Mouse (Mus musculus): ENCODE measurements around the gene Ncoa4. TPM values are rescaled to one million over a fixed set of nuclear protein-coding genes. Genes with fewer than 3 reads are reported as not detected.

Gene Ncoa4
- polyA plus RNA-seq, 1 experiment from 2014 or later: 131 TPM

- Histone ChIP-seq H3K4me2 (no peak within 1 kb of the TSS), H3K9ac (no peak within 1 kb of the TSS), H3K4me3 (no peak within 1 kb of the TSS), H3K27ac (no peak within 1 kb of the TSS), H3K9me3 (replicated peaks) (no peaks in the 10 kb centered on the region), H3K27me3 (no peaks in the 10 kb centered on the region), H3K36me3 (no peaks in the 10 kb centered on the region), H3K4me1 (replicated peaks) (peaks cover 3% of the 10 kb centered on the region; the same call in 1 of the 2 replicates)
- ATAC-seq (replicated peaks; ENCODE audit: insufficient number of reproducible peaks, insufficient read depth, low FRiP score, low read depth): no peak
- 85% methylated on average over 5 of the region's 5 CpGs for WGBS
Measured at GRCm38 (mm10) chr14:32141723-32142122, 17.9 kb upstream of the Ncoa4 start, which contains the start of gene Msmb. TSS of gene Msmb (plus strand) at chr14:32142023.

DNA sequence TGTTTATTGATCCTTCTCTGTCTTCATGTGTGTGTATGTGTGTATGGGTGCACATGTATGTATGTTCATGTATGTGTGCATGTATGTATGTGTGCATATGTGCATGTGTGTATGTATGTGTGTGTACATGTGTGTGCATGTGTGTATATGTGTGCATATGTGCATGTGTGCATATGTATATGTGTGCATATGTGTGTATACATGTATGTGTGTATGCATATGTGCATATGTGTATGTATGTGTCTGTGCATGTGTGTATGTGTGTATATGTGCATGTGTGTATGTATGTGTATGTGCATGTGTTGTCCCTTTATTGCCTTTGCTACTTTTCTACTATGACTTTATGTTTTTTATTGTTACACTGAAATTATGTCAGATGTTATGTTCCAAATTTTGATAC, 14.9 kb upstream of the Ncoa4 start:
- H3K27me3 ChIP-seq: no peaks in the 10 kb centered on the region
- H3K9ac ChIP-seq: no peak overlapping the region
- ATAC-seq (replicated peaks; ENCODE audit: insufficient number of reproducible peaks, insufficient read depth, low FRiP score, low read depth): no peak
- H3K27ac ChIP-seq: no peak overlapping the region
- peaks cover 3% of the 10 kb centered on the region; the same call in 1 of the 2 replicates for H3K4me1 ChIP-seq (replicated peaks)
- no peaks in the 10 kb centered on the region for H3K36me3 ChIP-seq
- H3K9me3 ChIP-seq (replicated peaks): no peaks in the 10 kb centered on the region
- H3K4me2 ChIP-seq: no peak overlapping the region
- H3K4me3 ChIP-seq: no peak overlapping the region

- Histone ChIP-seq H3K4me1 (replicated peaks) (peaks cover 3% of the 10 kb centered on the region; the same call in 1 of the 2 replicates), H3K9me3 (replicated peaks) (no peaks in the 10 kb centered on the region), H3K4me3 (no peak overlapping the region), H3K9ac (no peak overlapping the region), H3K27me3 (no peaks in the 10 kb centered on the region), H3K27ac (0 out of 2 replicates have a peak overlapping the region, but pooled peaks have one; percentile 31), H3K36me3 (no peaks in the 10 kb centered on the region), H3K4me2 (peak overlapping the region; percentile 18; the same call in 1 of the 2 replicates)
- no peak for ATAC-seq (replicated peaks; ENCODE audit: insufficient number of reproducible peaks, insufficient read depth, low FRiP score, low read depth)
- 47% methylated on average over 4 of the region's 4 CpGs for WGBS
Measured at GRCm38 (mm10) chr14:32145401-32145800, 14.3 kb upstream of the Ncoa4 start.

DNA sequence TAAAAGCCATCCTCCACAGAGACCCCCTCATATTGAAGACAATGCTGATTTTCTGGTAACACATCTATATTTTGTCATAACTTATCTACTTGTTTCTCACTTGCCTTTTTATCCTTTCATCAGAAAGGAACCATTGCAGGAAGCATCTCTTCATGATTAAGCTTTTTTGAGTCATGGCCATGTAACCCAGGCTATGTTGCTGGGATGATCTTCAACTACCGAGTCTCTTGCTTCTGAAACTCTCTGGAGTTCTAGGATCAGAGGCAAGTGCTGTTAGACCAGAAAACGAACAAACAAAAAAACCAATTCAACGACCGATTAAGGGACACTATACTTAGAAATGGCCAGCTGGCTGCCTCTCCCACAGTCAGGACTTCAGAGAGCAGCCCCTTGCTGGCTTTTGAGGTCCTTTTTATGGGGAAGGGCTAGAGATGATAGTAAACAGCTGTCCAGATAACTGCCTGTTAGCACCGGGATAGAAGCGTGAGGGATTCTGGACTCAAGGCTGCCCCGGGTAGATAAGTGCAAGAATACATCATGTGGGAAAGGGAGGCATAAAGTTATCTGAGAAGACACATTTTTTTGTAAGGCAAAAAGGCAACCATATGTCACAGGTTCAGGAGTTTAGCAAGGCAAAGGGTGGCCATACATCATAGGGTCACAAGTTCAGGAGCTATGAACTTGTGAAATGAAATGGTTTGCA, 13.7 kb upstream of the Ncoa4 start:
- Histone ChIP-seq H3K4me3 (no peak overlapping the region), H3K36me3 (no peaks in the 10 kb centered on the region), H3K9me3 (replicated peaks) (no peaks in the 10 kb centered on the region), H3K4me1 (replicated peaks) (peaks cover 3% of the 10 kb centered on the region; the same call in 1 of the 2 replicates), H3K27ac (peak overlapping the region; percentile 31), H3K4me2 (0 out of 2 replicates have a peak overlapping the region, but pooled peaks have one; percentile 18), H3K9ac (no peak overlapping the region), H3K27me3 (no peaks in the 10 kb centered on the region)
- no peak for ATAC-seq (replicated peaks; ENCODE audit: insufficient number of reproducible peaks, insufficient read depth, low FRiP score, low read depth)
- 45% methylated on average over 7 of the region's 7 CpGs for WGBS

- Histone ChIP-seq H3K4me2 (no peak overlapping the region), H3K27ac (peak overlapping the region; percentile 31; the same call in 1 of the 2 replicates), H3K27me3 (no peaks in the 10 kb centered on the region), H3K9ac (no peak overlapping the region), H3K36me3 (no peaks in the 10 kb centered on the region), H3K4me1 (replicated peaks) (peaks cover 3% of the 10 kb centered on the region; the same call in 1 of the 2 replicates), H3K9me3 (replicated peaks) (no peaks in the 10 kb centered on the region), H3K4me3 (no peak overlapping the region)
- WGBS: 51% methylated on average over 2 of the region's 2 CpGs
- no peak for ATAC-seq (replicated peaks; ENCODE audit: insufficient number of reproducible peaks, insufficient read depth, low FRiP score, low read depth)
Measured at GRCm38 (mm10) chr14:32146578-32146977, 13.1 kb upstream of the Ncoa4 start.

GRCm38 (mm10) chr14:32150872-32151271, 8.8 kb upstream of the Ncoa4 start:
- ATAC-seq (replicated peaks; ENCODE audit: insufficient number of reproducible peaks, insufficient read depth, low FRiP score, low read depth): no peak
- Histone ChIP-seq H3K27me3 (no peaks in the 10 kb centered on the region), H3K27ac (no peak overlapping the region), H3K4me2 (no peak overlapping the region), H3K9me3 (replicated peaks) (no peaks in the 10 kb centered on the region), H3K4me3 (no peak overlapping the region), H3K9ac (no peak overlapping the region), H3K4me1 (replicated peaks) (no peaks in the 10 kb centered on the region), H3K36me3 (no peaks in the 10 kb centered on the region)
- WGBS: 83% methylated on average over 2 of the region's 2 CpGs

DNA sequence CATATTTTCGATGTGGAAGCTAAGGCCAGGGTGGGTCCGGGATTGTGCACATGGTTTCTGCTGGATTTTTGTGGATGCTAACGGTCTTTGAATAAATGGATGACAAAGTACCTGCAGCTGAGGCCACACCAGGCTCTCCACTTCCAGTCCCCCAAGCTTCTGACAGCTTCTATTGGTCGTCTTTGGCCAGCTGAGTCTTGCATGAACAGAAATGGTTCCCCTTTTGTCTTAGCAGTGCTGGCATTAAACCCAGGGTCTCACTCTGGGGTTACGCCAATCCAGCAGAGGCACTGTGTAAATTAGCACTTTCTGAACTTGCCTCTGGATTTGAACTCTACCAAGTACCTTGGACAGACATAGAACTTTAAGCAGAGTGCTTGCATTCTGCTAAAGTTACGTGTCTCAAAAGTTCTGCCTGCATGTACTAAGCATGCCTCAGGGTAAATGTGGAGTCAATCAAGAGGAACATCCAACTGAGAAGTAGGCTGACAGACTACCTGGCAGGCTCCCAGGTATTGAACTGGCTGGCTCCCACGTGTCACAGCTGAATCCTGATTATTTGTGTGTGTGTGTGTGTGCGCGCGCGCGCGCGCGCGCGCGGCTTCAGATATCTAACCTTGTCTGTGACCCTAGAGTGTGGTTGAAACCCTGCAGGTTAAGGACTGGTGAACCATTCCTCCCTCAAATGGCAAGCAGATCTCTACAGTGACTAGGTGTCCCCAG, 7.3 kb upstream of the Ncoa4 start:
- H3K4me1 ChIP-seq (replicated peaks): no peaks in the 10 kb centered on the region
- WGBS: 86% methylated on average over 18 of the region's 18 CpGs
- no peak for ATAC-seq (replicated peaks; ENCODE audit: insufficient number of reproducible peaks, insufficient read depth, low FRiP score, low read depth)

GRCm38 (mm10) chr14:32153156-32153555, 6.5 kb upstream of the Ncoa4 start:
- ATAC-seq (replicated peaks; ENCODE audit: insufficient number of reproducible peaks, insufficient read depth, low FRiP score, low read depth): no peak
- WGBS: 94% methylated on average over 2 of the region's 2 CpGs
- Histone ChIP-seq H3K27ac (no peak overlapping the region), H3K4me3 (no peak overlapping the region), H3K4me1 (replicated peaks) (no peaks in the 10 kb centered on the region), H3K36me3 (no peaks in the 10 kb centered on the region), H3K4me2 (no peak overlapping the region), H3K27me3 (no peaks in the 10 kb centered on the region), H3K9ac (no peak overlapping the region), H3K9me3 (replicated peaks) (no peaks in the 10 kb centered on the region)

More for the DNA sequence above, 7.3 kb upstream of the Ncoa4 start:
- Histone ChIP-seq H3K36me3 (no peaks in the 10 kb centered on the region), H3K4me3 (no peak overlapping the region), H3K27me3 (no peaks in the 10 kb centered on the region), H3K9me3 (replicated peaks) (no peaks in the 10 kb centered on the region), H3K27ac (no peak overlapping the region), H3K9ac (no peak overlapping the region), H3K4me2 (no peak overlapping the region)

DNA sequence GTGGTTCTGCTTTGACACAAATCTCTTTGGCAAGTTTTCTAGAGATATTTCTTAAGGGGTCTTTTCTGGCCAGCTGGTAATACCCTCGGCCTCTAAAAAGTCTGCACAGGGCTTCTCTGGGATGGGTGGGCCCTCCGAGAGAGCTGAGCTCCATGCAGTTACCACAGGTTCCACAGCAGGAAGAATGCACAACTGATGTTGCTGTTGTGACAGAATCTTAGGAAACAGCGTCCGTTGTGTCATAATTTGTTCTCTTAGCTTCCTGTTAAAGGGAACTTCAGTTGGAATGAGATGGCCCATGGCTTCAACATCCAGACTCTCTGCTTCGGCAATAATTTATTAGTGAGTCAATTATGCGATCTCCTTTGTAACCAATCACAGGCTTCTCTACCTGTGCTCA, 4.9 kb upstream of the Ncoa4 start:
- H3K27me3 ChIP-seq: no peaks in the 10 kb centered on the region
- 81% methylated on average over 6 of the region's 6 CpGs for WGBS
- no peak overlapping the region for H3K9ac ChIP-seq
- no peaks in the 10 kb centered on the region for H3K9me3 ChIP-seq (replicated peaks)
- H3K27ac ChIP-seq: no peak overlapping the region
- ATAC-seq (replicated peaks; ENCODE audit: insufficient number of reproducible peaks, insufficient read depth, low FRiP score, low read depth): no peak
- H3K4me1 ChIP-seq (replicated peaks): peaks cover 5% of the 10 kb centered on the region; the same call in 1 of the 2 replicates
- H3K4me2 ChIP-seq: no peak overlapping the region
- H3K4me3 ChIP-seq: no peak overlapping the region
- H3K36me3 ChIP-seq: no peaks in the 10 kb centered on the region

- WGBS: 26% methylated on average over 4 of the region's 4 CpGs
- peaks cover 28% of the 10 kb centered on the region for H3K4me1 ChIP-seq (replicated peaks)
- H3K9ac ChIP-seq: peak overlapping the region; percentile 94
- peak; percentile 29 for ATAC-seq (replicated peaks; ENCODE audit: insufficient number of reproducible peaks, insufficient read depth, low FRiP score, low read depth)
- H3K27ac ChIP-seq: peak overlapping the region; percentile 93
- no peaks in the 10 kb centered on the region for H3K9me3 ChIP-seq (replicated peaks)
- peak overlapping the region; percentile 93 for H3K4me3 ChIP-seq
- peak overlapping the region; percentile 76 for H3K4me2 ChIP-seq
- H3K27me3 ChIP-seq: no peaks in the 10 kb centered on the region
- H3K36me3 ChIP-seq: no peaks in the 10 kb centered on the region
Measured at GRCm38 (mm10) chr14:32159150-32159670, 455 bp upstream of the Ncoa4 start.

GRCm38 (mm10) chr14:32160563-32160962, 898 bp downstream of the Ncoa4 start:
- Histone ChIP-seq H3K9ac (peak overlapping the region; percentile 94), H3K9me3 (replicated peaks) (no peaks in the 10 kb centered on the region), H3K27me3 (no peaks in the 10 kb centered on the region), H3K4me2 (peak overlapping the region; percentile 76), H3K4me1 (replicated peaks) (peaks cover 40% of the 10 kb centered on the region), H3K4me3 (peak overlapping the region; percentile 93), H3K36me3 (no peaks in the 10 kb centered on the region), H3K27ac (peak overlapping the region; percentile 93)
- no peak for ATAC-seq (replicated peaks; ENCODE audit: insufficient number of reproducible peaks, insufficient read depth, low FRiP score, low read depth)
- 24% methylated on average over 7 of the region's 7 CpGs for WGBS

Data from heart, embryonic 15.5 days (tissue).